Mouse (Mus musculus): ENCODE results near the gene Pccb.

Pccb gene

DNA sequence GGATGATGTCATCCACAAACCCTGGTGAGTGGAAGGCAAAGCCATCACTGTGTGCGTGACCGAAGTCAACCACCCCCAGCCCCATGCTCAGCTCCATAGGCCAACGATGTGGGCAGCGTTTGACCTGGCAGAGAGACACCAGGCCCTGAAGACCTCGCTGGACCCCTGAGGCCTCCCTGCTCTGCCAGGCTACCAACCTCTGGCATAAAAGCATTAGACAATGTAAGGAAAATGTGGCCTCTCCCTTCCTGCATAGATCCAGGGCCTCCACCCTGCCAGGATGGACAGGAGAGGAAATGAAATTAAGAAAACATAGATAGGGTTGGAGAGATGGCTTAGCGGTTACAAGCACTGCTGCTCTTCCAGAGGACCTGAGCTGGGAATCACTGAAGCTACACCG lies 51.9 kb downstream of the Pccb start:
- DNase-seq = no peak

DNA sequence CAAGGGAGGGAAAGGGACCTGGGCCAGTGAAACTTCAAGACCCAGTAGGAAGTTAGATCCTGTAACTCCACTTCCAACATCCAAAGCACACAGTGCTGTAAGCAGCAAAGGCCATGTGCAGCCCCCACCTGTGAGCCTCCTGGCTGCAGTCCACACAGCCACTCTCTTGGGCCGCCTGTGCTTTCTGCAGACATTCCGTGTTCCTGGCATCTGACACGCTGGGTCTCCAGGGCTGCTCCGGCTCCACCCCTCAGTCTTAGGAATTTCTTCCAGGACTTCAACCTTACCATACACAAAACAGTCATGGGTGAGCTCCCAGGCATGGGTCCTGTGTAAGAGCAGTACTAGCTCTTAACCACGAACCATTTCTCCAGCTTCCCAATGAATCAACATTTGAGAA lies 55.4 kb downstream of the Pccb start:
- DNase-seq = peak; percentile 14

DNA sequence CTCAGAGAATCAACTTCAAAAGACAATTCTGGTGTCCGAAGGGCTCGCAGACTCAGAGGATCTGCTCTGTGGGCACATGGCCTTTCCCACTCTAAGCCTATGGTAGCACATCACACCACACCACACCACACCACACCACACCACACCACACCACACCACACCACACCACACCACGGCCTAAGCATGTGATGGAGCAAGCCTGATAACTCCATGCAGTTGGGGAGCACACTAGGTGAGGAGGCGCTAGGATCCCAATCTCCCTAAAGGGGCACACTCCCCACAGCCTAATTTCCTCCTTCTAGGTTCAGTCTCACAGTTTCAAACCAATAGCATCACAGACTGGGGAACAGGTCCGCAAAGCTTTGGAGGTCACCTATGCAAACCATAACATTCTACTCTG lies 56.0 kb downstream of the Pccb start:
- no peak for DNase-seq

DNA sequence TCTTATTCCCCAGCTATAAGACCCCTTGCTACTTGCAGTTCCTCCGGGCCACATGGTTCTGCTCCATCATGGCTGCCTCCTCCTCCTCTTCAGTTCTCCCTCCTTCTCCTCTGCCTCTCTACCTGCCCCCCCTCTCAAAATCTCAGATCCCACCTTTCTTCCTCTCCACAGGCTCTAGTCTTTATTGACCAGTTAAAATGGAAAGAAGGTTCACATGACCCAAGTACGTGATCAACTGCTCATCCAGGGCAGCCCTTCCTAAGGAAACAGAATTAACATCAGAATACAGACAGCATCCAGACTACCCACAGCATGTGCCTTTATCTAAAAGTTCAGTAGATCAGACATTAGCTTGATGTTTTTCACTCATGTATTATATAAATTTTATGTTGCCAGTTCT lies 65.2 kb downstream of the Pccb start:
- no peak for DNase-seq

DNA sequence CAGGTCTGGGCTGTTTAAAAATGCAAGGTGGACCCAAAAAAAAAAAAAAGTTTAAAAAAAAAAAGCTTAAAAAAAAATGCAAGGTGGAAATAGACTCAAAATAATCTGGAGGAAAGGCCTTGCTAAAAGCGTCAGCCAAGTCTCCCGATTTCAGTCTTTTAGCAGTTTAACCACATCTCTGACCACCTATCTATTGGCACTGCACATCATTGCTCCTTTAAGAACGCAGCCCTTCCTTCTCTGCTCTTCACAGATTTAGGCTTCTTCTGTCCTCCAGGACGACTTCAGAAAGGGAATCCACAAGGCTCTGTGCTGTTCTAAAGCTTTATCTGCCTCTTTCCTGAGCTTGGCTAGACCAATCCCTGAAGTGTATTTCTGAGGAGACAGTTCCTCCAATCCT lies 70.6 kb downstream of the Pccb start:
- no peak for DNase-seq

DNA sequence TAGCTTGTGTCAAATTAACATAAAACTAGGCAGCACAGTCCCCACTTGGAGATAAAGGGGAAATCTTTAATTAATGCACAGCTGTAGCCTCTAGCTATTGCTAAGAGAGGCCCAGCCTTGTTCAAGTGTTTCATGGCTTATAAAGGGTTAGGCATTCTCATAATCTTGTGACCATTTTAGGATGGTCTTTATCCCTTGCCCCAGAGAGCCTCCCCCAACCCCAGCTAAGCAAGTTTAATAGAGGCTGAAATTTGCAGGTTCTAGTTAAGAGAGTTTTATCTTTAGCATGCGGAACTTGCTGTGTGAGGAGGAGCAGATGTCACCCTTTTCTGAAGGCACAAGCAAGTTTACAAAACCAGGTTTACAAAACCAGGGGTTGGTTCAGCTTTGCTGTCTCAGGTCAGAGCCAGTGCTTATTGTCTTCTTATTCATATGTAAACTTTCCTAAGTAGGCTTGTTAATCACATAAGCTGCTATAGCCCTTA lies 71.2 kb downstream of the Pccb start:
- no peak for DNase-seq

DNA sequence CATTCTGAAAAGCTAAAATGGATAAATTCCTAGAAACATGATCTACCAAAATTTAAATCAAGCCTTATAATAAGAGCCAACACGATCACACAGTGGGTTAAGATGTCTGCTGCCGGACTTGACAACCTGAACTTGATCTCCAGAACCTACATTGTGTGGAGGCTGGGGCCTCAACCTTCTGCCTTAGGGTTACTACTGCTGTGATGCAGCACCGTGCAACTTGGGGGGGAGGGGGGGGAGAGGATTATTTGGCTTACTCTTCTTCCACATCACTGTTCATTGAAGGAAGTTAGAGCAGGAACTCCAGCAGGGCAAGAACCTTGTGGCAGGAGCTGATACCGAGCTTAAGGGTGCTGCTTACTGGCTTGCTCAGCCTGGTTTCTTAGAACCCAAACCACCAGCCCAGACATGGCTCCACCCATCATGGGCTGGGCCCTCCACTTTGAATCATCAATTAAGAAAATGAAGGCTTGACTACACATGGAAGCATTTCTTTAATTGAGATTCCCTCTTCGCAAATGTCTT lies 71.7 kb downstream of the Pccb start:
- DNase-seq = no peak

GRCm38 (mm10) chr9:100951481-100951880 lies 83.2 kb downstream of the Pccb start:
- peak; percentile 3 for DNase-seq

DNA sequence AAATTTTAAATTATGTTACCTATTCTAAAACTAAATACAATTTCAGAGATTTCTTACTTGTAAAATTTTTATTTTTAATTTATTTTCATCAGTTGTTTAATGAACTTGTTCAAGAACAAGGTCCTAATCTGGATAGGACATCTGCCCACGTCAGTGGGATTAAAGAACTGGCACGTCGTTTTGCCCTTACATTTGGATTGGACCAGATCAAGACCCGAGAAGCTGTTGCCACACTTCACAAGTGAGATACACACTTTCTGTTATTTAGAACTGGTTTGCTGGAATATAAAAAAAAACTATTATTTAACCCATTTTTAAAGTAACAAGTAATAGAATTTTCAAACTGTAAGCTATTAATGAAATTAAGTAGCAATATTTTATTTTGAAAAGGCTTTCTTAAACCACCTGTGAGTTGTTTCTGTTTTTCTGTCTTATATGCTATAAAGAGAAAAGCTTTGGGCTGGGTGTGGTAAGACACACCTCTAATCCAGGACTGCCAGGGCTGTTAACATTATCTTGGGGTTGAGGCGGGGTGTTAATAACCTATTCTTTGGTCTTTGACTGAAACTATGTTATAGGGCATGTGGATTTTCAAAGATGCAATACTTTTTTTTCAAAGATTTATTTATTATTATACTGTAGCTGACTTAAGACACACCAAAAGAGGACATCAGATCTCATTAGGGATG lies 89.9 kb downstream of the Pccb start:
- no peak for DNase-seq

DNA sequence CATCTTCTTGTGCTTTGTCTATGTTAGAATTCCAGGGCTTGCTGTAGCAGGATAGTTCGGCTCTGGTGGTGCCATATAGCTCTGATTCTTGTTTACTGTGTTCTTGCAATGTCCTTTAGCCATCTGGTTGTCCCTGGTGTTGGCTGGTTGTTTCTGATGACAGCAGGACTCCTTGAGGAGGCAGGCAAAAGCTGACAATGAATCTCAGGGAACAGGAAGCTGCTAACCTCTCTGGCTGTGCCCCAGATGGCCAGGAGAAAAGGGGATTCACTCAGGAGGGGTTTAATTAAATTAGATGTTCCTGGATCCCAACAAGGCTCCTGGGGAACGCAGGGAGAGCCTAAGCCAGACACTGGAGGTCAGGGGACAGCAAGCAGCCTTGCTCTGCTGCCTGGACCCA lies 92.7 kb downstream of the Pccb start:
- DNase-seq = no peak

Data from kidney, adult 11 months (tissue).